ENCODE assay signal across 23 mouse cellular contexts in genomic region chr3:77781332-77781731, GRCm38 (mm10).
DNase-seq lines count a peak whose midpoint lies in the region; ATAC-seq and TF ChIP-seq lines count a peak whose summit lies in the region.
"Had no signal": no experiment of that assay in that cellular context is flagged by ENCODE, and none has a peak within 500 bp of the region (broad histone marks: within the 10 kb centered on the region; RNA-seq: fewer than 3 reads in every experiment).

No protein-coding gene starts in this region.

- H3K9me3 ChIP-seq in liver, embryonic 12.5 days (replicated peaks) = no peaks in the 10 kb centered on the region
- H3K9me3 ChIP-seq in forebrain, postnatal 0 days (ENCODE audit: low read length) = no peaks in the 10 kb centered on the region
- H3K9me3 ChIP-seq: embryonic facial prominence, embryonic 13.5 days; heart, embryonic 15.5 days; limb, embryonic 15.5 days; neural tube, embryonic 15.5 days had no signal

- DNase-seq in liver, adult 2 months (ENCODE audit: extremely low read depth, low read depth, low spot score) = peak; percentile 12
- peak; percentile 42 for DNase-seq in cerebellum, adult 11 months
- DNase-seq in cerebellum, adult 9-10 months = peak; percentile 78
- DNase-seq in forebrain, postnatal 0 days = peak; percentile 20
- DNase-seq in kidney, adult 11 months = no peak
- no peak for DNase-seq in spleen, postnatal 10 days (ENCODE audit: low spot score in 2 of 2)
- DNase-seq: adrenal gland, adult 8-10 months; gastrocnemius, postnatal 25 days; heart, adult 2 months; heart, postnatal 4 days; layer of hippocampus, postnatal 36 days; liver, postnatal 0 days; lung, postnatal 10 days; midbrain, embryonic 14.5 days; retina, postnatal 1 day had no signal

- ATAC-seq in liver, embryonic 12.5 days = no peak
- peak; percentile 60 for ATAC-seq in forebrain, postnatal 0 days
- ATAC-seq: hindbrain, embryonic 16.5 days; intestine, postnatal 0 days; liver, postnatal 0 days had no signal

- no peaks in the 10 kb centered on the region for H3K36me3 ChIP-seq in liver, adult 2 months (ENCODE audit: control insufficient read depth, insufficient read depth, low read length)
- no peaks in the 10 kb centered on the region for H3K36me3 ChIP-seq in liver, embryonic 12.5 days
- H3K36me3 ChIP-seq in forebrain, postnatal 0 days (ENCODE audit: insufficient read depth) = no peaks in the 10 kb centered on the region
- H3K36me3 ChIP-seq: embryonic facial prominence, embryonic 13.5 days; heart, embryonic 15.5 days; limb, embryonic 15.5 days; neural tube, embryonic 15.5 days had no signal

- H3K4me2 ChIP-seq in liver, embryonic 12.5 days = no peak overlapping the region
- no peak overlapping the region for H3K4me2 ChIP-seq in forebrain, postnatal 0 days (ENCODE audit: low read depth)
- H3K4me2 ChIP-seq: embryonic facial prominence, embryonic 13.5 days; heart, embryonic 15.5 days; limb, embryonic 15.5 days; neural tube, embryonic 15.5 days had no signal

- no peaks in the 10 kb centered on the region for H3K79me2 ChIP-seq in liver, adult 2 months (ENCODE audit: control insufficient read depth, insufficient read depth, low read length)

- no peak overlapping the region for H3K4me3 ChIP-seq in liver, adult 2 months (ENCODE audit: insufficient read depth, low read depth, low read length)
- H3K4me3 ChIP-seq in liver, embryonic 12.5 days = no peak overlapping the region
- no peak overlapping the region for H3K4me3 ChIP-seq in forebrain, postnatal 0 days (ENCODE audit: low read depth, low read length)
- H3K4me3 ChIP-seq: embryonic facial prominence, embryonic 13.5 days; heart, adult 2 months; heart, embryonic 15.5 days; limb, embryonic 15.5 days; myocyte; neural tube, embryonic 15.5 days had no signal

- H3K4me1 ChIP-seq in liver, adult 2 months (ENCODE audit: control insufficient read depth, insufficient read depth, low read length) = no peaks in the 10 kb centered on the region
- H3K4me1 ChIP-seq in liver, embryonic 12.5 days = no peaks in the 10 kb centered on the region
- H3K4me1 ChIP-seq in forebrain, postnatal 0 days (ENCODE audit: insufficient read depth) = no peaks in the 10 kb centered on the region
- H3K4me1 ChIP-seq: embryonic facial prominence, embryonic 13.5 days; heart, embryonic 15.5 days; limb, embryonic 15.5 days; neural tube, embryonic 15.5 days had no signal

- H3K27me3 ChIP-seq in liver, adult 2 months (ENCODE audit: control insufficient read depth, insufficient read depth, low read length) = no peaks in the 10 kb centered on the region
- no peaks in the 10 kb centered on the region for H3K27me3 ChIP-seq in liver, embryonic 12.5 days (replicated peaks)
- H3K27me3 ChIP-seq in forebrain, postnatal 0 days (ENCODE audit: insufficient read depth, low read length) = no peaks in the 10 kb centered on the region
- H3K27me3 ChIP-seq: embryonic facial prominence, embryonic 13.5 days; heart, embryonic 15.5 days; limb, embryonic 15.5 days; neural tube, embryonic 15.5 days had no signal

- H3K9ac ChIP-seq in liver, adult 2 months (ENCODE audit: low read depth, low read length) = no peak overlapping the region
- H3K9ac ChIP-seq in liver, embryonic 12.5 days = no peak overlapping the region
- H3K9ac ChIP-seq in forebrain, postnatal 0 days = no peak overlapping the region
- H3K9ac ChIP-seq: embryonic facial prominence, embryonic 13.5 days; heart, embryonic 15.5 days; limb, embryonic 15.5 days; liver, postnatal 0 days; neural tube, embryonic 15.5 days had no signal

- no peak overlapping the region for H3K27ac ChIP-seq in liver, adult 2 months (replicated peaks; ENCODE audit: insufficient read depth, low read depth, low read length)
- H3K27ac ChIP-seq in liver, embryonic 12.5 days = no peak overlapping the region
- H3K27ac ChIP-seq in forebrain, postnatal 0 days (ENCODE audit: low read depth, low read length) = no peak overlapping the region; the same call in 1 of the 2 replicates
- H3K27ac ChIP-seq: embryonic facial prominence, embryonic 13.5 days; heart, adult 2 months; heart, embryonic 15.5 days; limb, embryonic 15.5 days; neural tube, embryonic 15.5 days had no signal

- no peak for TF ChIP-seq CTCF in liver, adult 2 months (IDR thresholded peaks at IDR 0.05; ENCODE audit: low read depth, low read length)
- no peak for TF ChIP-seq CTCF in forebrain, postnatal 0 days (IDR thresholded peaks at IDR 0.05; ENCODE audit: low read depth)

- TF ChIP-seq POLR2A in liver, adult 2 months (IDR thresholded peaks at IDR 0.05; ENCODE audit: extremely low read depth, insufficient read depth, low read length) = no peak

Comparison
In these comparisons a context has a peak if more than half of its experiments do, and no peak if none do; other contexts are left out.
1. DNase-seq: peak in liver, adult 2 months (single experiment), cerebellum, adult 11 months (single experiment), cerebellum, adult 9-10 months (single experiment) and forebrain, postnatal 0 days (single experiment); none in kidney, adult 11 months (single experiment) and spleen, postnatal 10 days (0 of 2).